Mouse (Mus musculus) E14TG2a.4 (cell line): ENCODE data around the gene Rnase12.

Source experiments
- CTCF ChIP-seq: conservative IDR thresholded peaks from 2 replicates; pipeline ENCODE4 v1.5.1; 2014; ENCODE audit warnings: low read length
- POU5F1 ChIP-seq: IDR thresholded peaks from 2 replicates; pipeline ENCODE4 v1.6.1; 2014; ENCODE audit warnings: low read length, borderline replicate concordance

DNA sequence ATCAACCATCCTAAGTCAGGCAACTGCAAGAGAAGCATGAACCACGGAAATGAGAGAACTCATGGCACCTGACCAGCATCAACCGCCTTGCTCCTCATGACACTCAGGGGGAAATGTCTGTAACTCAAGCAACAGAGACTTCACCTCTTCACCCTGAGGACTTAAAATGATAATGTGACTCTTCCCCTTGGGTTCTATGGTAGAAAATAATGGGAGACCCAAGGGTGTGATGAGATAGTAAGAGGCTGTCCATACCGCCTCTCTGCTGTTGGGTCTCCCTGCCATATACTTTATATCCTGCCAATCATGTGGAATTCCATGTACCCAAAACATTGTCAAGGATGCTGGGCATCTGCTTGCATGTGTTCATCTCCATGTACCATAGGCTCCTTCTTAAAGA lies 16.9 kb upstream of the Rnase12 start, which contains the start of gene Olfr750:
- TF ChIP-seq CTCF (no peak), POU5F1 (no peak)
